Mouse (Mus musculus) forebrain, embryonic 16.5 days (tissue): ENCODE results near the gene Lonrf2. TPM values are rescaled to one million over a fixed set of nuclear protein-coding genes. Genes with fewer than 3 reads are reported as not detected.
A peak's percentile ranks its signal among the peaks of the same experiment; 100 is the strongest.

Experiments
- ATAC-seq: fragments of 200-750 bp; cut with Nextera tagmentation; 2 replicates; pipeline ENCODE4 v1.8.0; 2017; ENCODE audit warnings: mild to moderate bottlenecking, moderate library complexity
- H3K27ac ChIP-seq: fragments of 300-500 bp; sonication (generic); 2 replicates; pipeline ENCODE4 v1.5.1; 2014; ENCODE audit warnings: low read length, control low read depth
- H3K27me3 ChIP-seq: fragments of 300-500 bp; sonication (generic); replicated peaks from 2 replicates; pipeline ENCODE4 v1.6.1; 2014; ENCODE audit warnings: low read length; ENCODE audit not compliant: control insufficient read depth, insufficient read depth
- H3K36me3 ChIP-seq: fragments of 300-500 bp; sonication (generic); 2 replicates; pipeline ENCODE4 v1.6.1; 2014; ENCODE audit not compliant: control insufficient read depth, insufficient read depth
- H3K4me1 ChIP-seq: fragments of 300-500 bp; sonication (generic); replicated peaks from 2 replicates; pipeline ENCODE4 v1.6.1; 2014; ENCODE audit warnings: low read length; ENCODE audit not compliant: control insufficient read depth, insufficient read depth
- H3K4me2 ChIP-seq: fragments of 300-500 bp; sonication (generic); 2 replicates; pipeline ENCODE4 v1.6.1; 2014; ENCODE audit warnings: mild to moderate bottlenecking, low read length, control low read depth
- H3K4me3 ChIP-seq: fragments of 300-500 bp; sonication (generic); replicated peaks from 2 replicates; pipeline ENCODE4 v1.5.1; 2014; ENCODE audit warnings: mild to moderate bottlenecking, low read length, control low read depth
- H3K9ac ChIP-seq: fragments of 300-500 bp; sonication (generic); replicated peaks from 2 replicates; pipeline ENCODE4 v1.6.1; 2014; ENCODE audit warnings: low read depth, low read length, control low read depth
- H3K9me3 ChIP-seq: fragments of 300-500 bp; sonication (generic); 2 replicates; pipeline ENCODE4 v1.6.1; 2016; ENCODE audit warnings: low read length; ENCODE audit not compliant: control insufficient read depth
- WGBS: fragments of 180-500 bp; shearing (Covaris S2); extraction: QIAGEN DNeasy Blood & Tissue Kit; methylation state at CpG from one replicate; pipeline ENCODE4 v1.1.7; 2014; 5-methylcytosine and 5-hydroxymethylcytosine counted together
- polyA plus RNA-seq: library from polyadenylated mRNA; unstranded; fragments of >200 nt; fragmentation: Nextera tagmentation; extraction: Ambion mirVana; gene quantifications from 2 replicates; pipeline ENCODE4 v1.2.1, GENCODE M21; 2015

The Lonrf2 gene
- polyA plus RNA-seq, 1 experiment from 2014 or later: 16.7 TPM

DNA sequence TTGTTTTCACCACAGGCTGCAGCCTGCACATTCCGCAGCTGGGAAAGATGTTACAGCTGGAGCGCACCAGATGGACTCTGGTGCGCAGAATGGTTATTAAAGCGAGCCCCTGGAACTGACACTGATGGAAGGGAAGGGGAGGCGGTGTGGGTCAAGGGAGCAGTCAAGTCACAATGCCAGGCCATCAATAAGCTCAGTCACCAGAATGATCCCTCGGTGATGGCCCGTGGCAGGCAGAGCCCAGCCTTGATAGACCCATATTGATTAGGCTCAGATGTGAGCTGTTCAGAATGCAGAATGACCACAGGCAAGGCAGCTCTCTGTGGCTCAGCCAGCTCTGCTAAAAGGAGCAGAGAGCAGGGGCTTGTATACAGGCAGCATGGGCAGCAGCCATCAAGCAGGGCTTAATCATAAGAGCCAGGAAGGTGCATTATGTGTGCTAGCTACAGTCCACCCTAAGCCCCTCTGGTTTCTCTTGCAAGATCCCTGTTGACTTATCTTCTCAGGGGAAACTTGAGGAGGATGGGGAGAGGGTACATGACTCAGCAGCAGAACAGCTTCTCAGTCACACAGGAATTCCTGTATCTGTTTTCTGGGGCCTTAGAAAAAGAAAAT lies 46.4 kb downstream of the Lonrf2 start:
- Histone ChIP-seq H3K4me2 (no peak overlapping the region), H3K9me3 (no peaks in the 10 kb centered on the region), H3K9ac (no peak overlapping the region), H3K27ac (no peak overlapping the region), H3K4me3 (no peak overlapping the region), H3K4me1 (peaks cover 10% of the 10 kb centered on the region), H3K36me3 (no peaks in the 10 kb centered on the region), H3K27me3 (no peaks in the 10 kb centered on the region)
- WGBS: 82% methylated on average over 7 of the region's 7 CpGs
- ATAC-seq: no peak

DNA sequence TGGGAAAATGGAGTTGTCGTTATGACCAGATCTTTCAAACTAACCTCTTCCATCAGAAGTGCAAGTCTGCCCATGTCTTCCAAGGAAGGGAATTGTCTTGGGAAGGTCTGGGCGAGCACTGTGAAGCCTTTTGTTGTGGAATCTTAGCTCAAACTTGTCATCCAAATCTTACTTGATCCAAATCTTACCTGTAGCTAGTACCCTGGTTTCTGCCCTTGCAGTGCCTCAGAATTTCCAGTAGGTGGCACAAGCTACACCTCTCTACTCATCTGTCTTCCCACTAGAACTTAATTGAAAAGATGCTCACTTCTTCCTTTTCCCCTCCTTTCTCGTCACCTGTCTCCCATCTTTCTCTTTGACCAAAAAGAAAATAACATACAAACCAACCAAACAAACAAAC lies 47.6 kb downstream of the Lonrf2 start:
- Histone ChIP-seq H3K27ac (no peak overlapping the region), H3K4me3 (no peak overlapping the region), H3K4me1 (peaks cover 10% of the 10 kb centered on the region), H3K9ac (no peak overlapping the region), H3K4me2 (no peak overlapping the region), H3K9me3 (no peaks in the 10 kb centered on the region), H3K36me3 (no peaks in the 10 kb centered on the region), H3K27me3 (no peaks in the 10 kb centered on the region)
- 63% methylated on average over 3 of the region's 3 CpGs for WGBS
- no peak for ATAC-seq

DNA sequence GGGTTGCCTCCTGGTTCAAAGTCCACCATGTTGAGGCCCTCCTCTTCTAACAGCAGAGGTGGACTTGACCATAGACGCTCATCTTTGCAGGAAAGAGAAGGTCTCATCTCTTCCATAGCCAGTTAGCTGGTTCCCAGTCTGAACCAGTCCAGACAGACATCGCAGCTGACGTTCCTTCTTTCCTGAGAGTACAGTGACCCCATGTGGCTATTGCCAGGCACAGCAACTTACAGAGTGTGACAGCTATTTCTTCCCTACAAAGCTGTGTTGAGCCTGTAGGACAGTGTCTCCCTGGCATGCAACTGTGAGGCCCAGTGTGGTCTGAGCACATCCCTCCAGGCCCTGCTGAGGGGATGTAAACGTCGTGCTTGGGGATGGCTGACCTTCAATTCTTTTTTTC lies 49.1 kb downstream of the Lonrf2 start:
- no peak overlapping the region for H3K4me3 ChIP-seq
- peak; percentile 57 for ATAC-seq
- peaks cover 10% of the 10 kb centered on the region for H3K4me1 ChIP-seq
- H3K9ac ChIP-seq: no peak overlapping the region
- no peaks in the 10 kb centered on the region for H3K36me3 ChIP-seq
- no peaks in the 10 kb centered on the region for H3K9me3 ChIP-seq
- 6% methylated on average over 5 of the region's 5 CpGs for WGBS
- H3K4me2 ChIP-seq: no peak overlapping the region
- no peak overlapping the region for H3K27ac ChIP-seq
- H3K27me3 ChIP-seq: no peaks in the 10 kb centered on the region

DNA sequence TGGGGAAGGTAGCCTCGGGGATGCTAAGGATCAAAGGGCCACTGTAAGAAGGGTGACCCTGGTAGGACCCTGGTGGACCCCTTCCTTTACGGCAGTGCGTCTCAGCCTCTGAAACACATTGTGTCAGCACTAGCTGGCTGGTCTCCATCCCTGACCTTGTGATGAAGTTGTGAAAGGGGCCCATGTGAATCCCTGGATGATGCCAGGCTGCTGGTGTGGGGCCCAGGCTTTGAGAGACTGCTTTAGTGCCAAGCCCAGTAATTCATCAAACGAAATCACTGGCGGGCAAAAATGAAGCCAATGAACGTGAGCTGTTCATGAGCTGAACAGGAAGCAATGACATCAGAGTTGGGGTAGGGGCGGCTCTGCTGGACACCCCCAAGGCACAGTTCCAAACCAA lies 50.2 kb downstream of the Lonrf2 start:
- Histone ChIP-seq H3K4me1 (peaks cover 10% of the 10 kb centered on the region), H3K27me3 (no peaks in the 10 kb centered on the region), H3K27ac (no peak overlapping the region), H3K9ac (no peak overlapping the region), H3K9me3 (no peaks in the 10 kb centered on the region), H3K36me3 (no peaks in the 10 kb centered on the region), H3K4me3 (no peak overlapping the region), H3K4me2 (no peak overlapping the region)
- ATAC-seq: peak; percentile 59
- WGBS: 40% methylated on average over 7 of the region's 7 CpGs

DNA sequence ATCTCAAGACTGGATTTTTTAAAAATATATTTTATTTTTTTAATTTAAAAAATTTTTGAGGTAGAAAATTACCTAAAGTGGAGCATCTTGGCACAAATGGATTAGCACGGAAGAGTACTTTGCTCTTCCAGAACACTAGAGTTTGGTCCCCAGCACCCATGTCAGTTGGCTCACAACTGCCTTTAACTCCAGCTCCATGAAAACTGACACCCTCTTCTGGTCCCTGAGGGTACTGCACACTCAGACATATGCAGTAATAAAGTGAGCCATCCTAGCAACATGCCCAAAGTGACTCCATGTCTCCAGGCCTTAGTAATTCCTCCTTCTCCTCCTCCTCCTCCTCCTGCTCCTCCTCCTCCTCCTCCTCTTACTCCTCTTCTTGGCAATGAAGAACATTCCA lies 58.2 kb downstream of the Lonrf2 start:
- Histone ChIP-seq H3K27me3 (no peaks in the 10 kb centered on the region), H3K4me1 (no peaks in the 10 kb centered on the region), H3K4me2 (no peak overlapping the region), H3K9ac (no peak overlapping the region), H3K4me3 (no peak overlapping the region), H3K27ac (no peak overlapping the region), H3K36me3 (no peaks in the 10 kb centered on the region), H3K9me3 (no peaks in the 10 kb centered on the region)
- no peak for ATAC-seq
- WGBS: 97% methylated on average over 1 of the region's 1 CpGs

DNA sequence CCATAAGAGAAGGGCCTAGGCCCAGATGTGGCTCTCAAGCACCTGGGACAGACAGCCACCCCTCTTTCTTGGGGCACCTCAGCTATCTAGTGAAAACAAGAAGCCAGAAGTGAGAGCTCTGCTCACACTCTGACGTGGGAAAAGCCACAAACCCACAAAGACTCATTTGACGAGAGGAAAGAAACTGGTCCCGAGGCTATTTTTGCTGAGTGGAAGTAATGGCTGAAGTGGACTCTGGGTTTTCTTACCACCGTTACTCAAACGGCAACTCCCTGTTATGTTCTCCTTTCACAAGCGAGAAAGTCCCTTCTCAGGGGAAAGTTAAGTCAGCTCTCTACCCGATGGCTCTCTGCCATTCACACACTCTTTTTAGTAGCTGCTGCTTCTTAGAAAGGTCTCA lies 59.0 kb downstream of the Lonrf2 start:
- no peak overlapping the region for H3K4me2 ChIP-seq
- H3K36me3 ChIP-seq: no peaks in the 10 kb centered on the region
- 88% methylated on average over 7 of the region's 7 CpGs for WGBS
- no peak overlapping the region for H3K27ac ChIP-seq
- H3K27me3 ChIP-seq: no peaks in the 10 kb centered on the region
- no peak for ATAC-seq
- no peak overlapping the region for H3K9ac ChIP-seq
- H3K9me3 ChIP-seq: no peaks in the 10 kb centered on the region
- H3K4me1 ChIP-seq: no peaks in the 10 kb centered on the region
- no peak overlapping the region for H3K4me3 ChIP-seq

DNA sequence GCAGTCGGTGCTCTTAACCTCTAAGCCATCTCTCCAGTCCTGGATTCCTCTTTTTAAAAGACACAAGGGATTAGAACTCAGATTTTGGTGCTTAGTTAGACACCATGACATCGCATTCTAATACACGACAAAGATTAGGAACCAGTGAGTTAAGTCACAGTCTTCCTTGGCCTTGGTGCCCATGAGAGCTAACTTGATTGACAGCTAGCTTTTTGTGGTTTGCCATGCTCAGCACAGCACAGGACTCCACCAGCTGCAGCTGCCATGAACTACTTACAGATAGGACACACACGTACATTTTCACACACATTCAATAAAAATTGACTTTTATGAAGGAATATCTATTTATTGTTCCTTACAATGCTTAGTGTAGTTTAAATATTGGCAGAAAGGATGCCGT lies 60.8 kb downstream of the Lonrf2 start:
- Histone ChIP-seq H3K4me3 (no peak overlapping the region), H3K36me3 (no peaks in the 10 kb centered on the region), H3K9ac (no peak overlapping the region), H3K9me3 (no peaks in the 10 kb centered on the region), H3K4me2 (no peak overlapping the region), H3K4me1 (no peaks in the 10 kb centered on the region), H3K27ac (no peak overlapping the region), H3K27me3 (no peaks in the 10 kb centered on the region)
- no peak for ATAC-seq
- 93% methylated on average over 5 of the region's 5 CpGs for WGBS

DNA sequence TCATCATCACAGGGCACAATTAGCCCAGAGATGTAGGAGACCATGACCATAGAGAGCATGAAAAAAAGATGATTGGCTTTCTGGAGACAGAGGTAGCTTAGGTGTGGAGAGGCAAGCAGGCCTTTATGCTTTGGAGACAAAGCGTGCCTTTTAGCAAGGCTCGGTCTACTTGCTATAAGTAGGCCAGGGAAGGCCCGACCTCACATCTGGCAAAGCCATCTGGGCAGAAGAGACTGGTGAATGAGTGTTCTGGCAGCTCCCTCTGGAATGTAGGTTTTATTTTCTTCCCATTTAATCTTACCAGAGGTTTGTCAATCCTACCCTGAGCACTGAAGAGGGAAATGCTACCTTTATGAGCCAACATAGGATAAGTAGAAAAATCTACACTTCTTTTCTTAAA lies 65.8 kb downstream of the Lonrf2 start:
- Histone ChIP-seq H3K36me3 (no peaks in the 10 kb centered on the region), H3K9ac (no peak overlapping the region), H3K4me1 (peaks cover 8% of the 10 kb centered on the region), H3K27me3 (no peaks in the 10 kb centered on the region), H3K27ac (no peak overlapping the region), H3K4me3 (no peak overlapping the region), H3K4me2 (no peak overlapping the region), H3K9me3 (no peaks in the 10 kb centered on the region)
- 88% methylated on average over 3 of the region's 3 CpGs for WGBS
- no peak for ATAC-seq

DNA sequence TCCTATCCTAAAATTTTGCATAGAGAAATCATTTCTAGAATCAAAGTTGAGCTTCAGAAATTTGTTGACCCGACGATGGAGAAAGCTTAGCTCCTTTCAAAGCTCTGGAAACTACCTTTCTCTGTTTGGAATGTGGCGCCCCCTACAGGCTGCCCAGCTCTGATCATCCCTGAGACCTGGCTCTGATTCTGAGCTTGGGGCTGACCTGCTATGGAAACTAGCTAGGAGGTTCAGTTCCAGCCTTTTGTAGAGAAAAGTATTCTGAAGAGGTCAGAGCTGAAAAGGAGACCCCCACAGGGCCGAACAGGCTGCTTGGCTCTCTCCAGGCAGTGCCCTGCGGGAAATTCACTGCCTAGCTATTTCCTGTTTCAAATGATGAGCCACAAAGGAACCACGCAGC lies 66.6 kb downstream of the Lonrf2 start:
- Histone ChIP-seq H3K27ac (no peak overlapping the region), H3K9ac (no peak overlapping the region), H3K4me1 (peaks cover 9% of the 10 kb centered on the region), H3K4me3 (no peak overlapping the region), H3K4me2 (no peak overlapping the region), H3K9me3 (no peaks in the 10 kb centered on the region), H3K36me3 (no peaks in the 10 kb centered on the region), H3K27me3 (no peaks in the 10 kb centered on the region)
- WGBS: 15% methylated on average over 6 of the region's 6 CpGs
- no peak for ATAC-seq

DNA sequence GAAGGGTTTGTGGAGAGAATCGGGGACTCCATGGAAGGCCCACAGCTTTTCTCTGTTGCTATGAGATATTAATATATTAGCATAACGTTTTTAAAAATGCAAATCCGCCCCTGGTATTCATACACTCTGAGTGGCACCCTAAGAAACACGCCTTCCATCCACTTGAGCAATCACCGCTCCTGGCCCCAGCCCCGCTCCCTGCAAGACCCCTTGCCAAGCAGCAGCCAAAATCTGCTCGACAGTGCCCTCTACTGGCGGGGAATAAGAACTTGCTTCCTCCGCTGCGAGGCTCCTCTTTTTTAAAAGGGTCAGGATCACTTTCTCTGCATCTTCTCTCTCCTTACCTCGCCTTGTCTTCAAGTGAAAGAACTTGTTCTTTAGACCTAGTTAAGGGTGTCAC lies 68.7 kb downstream of the Lonrf2 start:
- no peaks in the 10 kb centered on the region for H3K27me3 ChIP-seq
- peaks cover 11% of the 10 kb centered on the region for H3K4me1 ChIP-seq
- H3K9ac ChIP-seq: no peak overlapping the region
- H3K4me3 ChIP-seq: no peak overlapping the region
- WGBS: 8% methylated on average over 11 of the region's 11 CpGs
- H3K9me3 ChIP-seq: no peaks in the 10 kb centered on the region
- peak; percentile 81 for ATAC-seq
- no peak overlapping the region for H3K27ac ChIP-seq
- no peak overlapping the region for H3K4me2 ChIP-seq
- no peaks in the 10 kb centered on the region for H3K36me3 ChIP-seq
